Mouse (Mus musculus): Measurements from ENCODE around the gene Ttc29.

Gene Ttc29

GRCm38 (mm10) chr8:78213074-78213473 is at the start of gene Ttc29:
Ttc29 (plus strand) TSS chr8:78213297.
- no peak for DNase-seq (ENCODE audit: low spot score in 2 of 2)

DNA sequence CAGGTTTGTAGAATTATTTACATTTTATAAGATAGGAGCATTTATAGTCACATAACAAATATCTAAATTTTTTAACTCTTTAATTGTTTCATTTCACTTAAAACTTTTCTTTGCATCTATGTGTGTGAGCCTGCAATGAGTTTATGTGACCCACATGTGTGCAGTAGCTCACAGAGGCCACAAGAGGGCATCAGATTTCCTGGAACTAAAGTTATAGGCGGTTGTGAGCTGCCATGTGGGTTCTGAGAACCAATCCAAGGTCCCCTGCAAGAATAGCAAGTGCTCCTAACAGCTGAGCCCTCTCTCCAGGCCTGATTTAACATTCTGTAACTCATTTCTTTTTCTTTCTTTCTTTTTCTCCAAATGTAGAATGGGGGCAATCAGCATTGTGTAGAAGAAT is 41.7 kb upstream of the Ttc29 start:
- no peak for DNase-seq (ENCODE audit: low spot score in 2 of 2)

- no peak for DNase-seq (ENCODE audit: low spot score in 2 of 2)
Measured at GRCm38 (mm10) chr8:78182654-78183053, 30.4 kb upstream of the Ttc29 start.

DNA sequence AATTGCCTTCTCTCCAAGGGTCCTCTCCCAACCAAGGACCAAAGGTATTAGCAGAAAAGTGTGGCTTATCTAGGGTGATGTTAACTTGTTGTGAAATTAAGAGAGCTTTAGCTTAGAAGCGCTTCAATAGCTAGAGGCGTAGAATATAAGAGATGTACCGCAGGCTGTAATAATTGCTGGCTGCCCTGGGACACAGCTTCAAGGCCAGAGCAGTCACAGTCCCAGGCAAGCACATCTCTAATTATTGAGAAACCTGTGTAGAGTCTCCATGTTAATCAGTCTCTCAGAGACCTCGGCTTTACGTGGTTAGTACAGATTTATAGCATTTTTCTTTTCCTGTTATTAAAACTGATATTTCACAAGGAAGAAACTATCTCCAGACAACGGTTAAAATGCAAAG is 29.7 kb upstream of the Ttc29 start:
- DNase-seq (ENCODE audit: low spot score in 2 of 2), result no peak

GRCm38 (mm10) chr8:78187087-78187486 is 26.0 kb upstream of the Ttc29 start:
- no peak for DNase-seq (ENCODE audit: low spot score in 2 of 2)

- DNase-seq (ENCODE audit: low spot score in 2 of 2), result no peak
Measured at GRCm38 (mm10) chr8:78204229-78204628, 8.9 kb upstream of the Ttc29 start.

- DNase-seq (ENCODE audit: low spot score in 2 of 2), result no peak
Measured at GRCm38 (mm10) chr8:78210424-78210823, 2.7 kb upstream of the Ttc29 start.

GRCm38 (mm10) chr8:78214645-78215044 is 1.5 kb downstream of the Ttc29 start:
- no peak for DNase-seq (ENCODE audit: low spot score in 2 of 2)

- no peak for DNase-seq (ENCODE audit: low spot score in 2 of 2)
Measured at GRCm38 (mm10) chr8:78226087-78226486, 13.0 kb downstream of the Ttc29 start.

GRCm38 (mm10) chr8:78230721-78231120 is 17.6 kb downstream of the Ttc29 start:
- DNase-seq (ENCODE audit: low spot score in 2 of 2), result no peak

- no peak for DNase-seq (ENCODE audit: low spot score in 2 of 2)
Measured at GRCm38 (mm10) chr8:78232870-78233707, 20.0 kb downstream of the Ttc29 start.

GRCm38 (mm10) chr8:78233708-78234201 is 20.7 kb downstream of the Ttc29 start:
- DNase-seq (ENCODE audit: low spot score in 2 of 2), result no peak

GRCm38 (mm10) chr8:78237972-78238675 is 25.0 kb downstream of the Ttc29 start:
- DNase-seq (ENCODE audit: low spot score in 2 of 2), result no peak

- no peak for DNase-seq (ENCODE audit: low spot score in 2 of 2)
Measured at GRCm38 (mm10) chr8:78251115-78251514, 38.0 kb downstream of the Ttc29 start.

DNA sequence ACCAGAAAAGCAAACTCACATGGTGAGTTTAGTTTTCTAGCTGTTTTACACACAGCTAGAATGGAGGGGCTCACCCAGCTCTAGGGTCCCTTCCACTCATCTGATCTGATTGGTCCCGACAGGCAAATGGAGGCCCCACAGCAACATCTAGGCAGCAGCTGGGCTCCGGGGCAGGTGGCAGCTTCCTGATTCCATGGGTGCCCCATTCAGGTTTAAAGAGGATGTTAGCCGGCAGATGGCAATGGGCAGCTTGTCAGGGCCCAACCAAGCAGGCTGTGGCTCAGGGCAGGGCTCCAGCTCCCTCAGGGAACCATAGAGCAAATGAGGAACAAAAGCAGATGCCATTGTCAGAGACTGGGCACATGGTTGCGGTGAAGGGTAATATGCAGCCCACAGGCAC is 41.3 kb downstream of the Ttc29 start:
- DNase-seq (ENCODE audit: low spot score in 2 of 2), result no peak

- DNase-seq (ENCODE audit: low spot score in 2 of 2), result no peak
Measured at GRCm38 (mm10) chr8:78255011-78255410, 41.9 kb downstream of the Ttc29 start.

GRCm38 (mm10) chr8:78265506-78265905 is 52.4 kb downstream of the Ttc29 start:
- DNase-seq (ENCODE audit: low spot score in 2 of 2), result no peak

DNA sequence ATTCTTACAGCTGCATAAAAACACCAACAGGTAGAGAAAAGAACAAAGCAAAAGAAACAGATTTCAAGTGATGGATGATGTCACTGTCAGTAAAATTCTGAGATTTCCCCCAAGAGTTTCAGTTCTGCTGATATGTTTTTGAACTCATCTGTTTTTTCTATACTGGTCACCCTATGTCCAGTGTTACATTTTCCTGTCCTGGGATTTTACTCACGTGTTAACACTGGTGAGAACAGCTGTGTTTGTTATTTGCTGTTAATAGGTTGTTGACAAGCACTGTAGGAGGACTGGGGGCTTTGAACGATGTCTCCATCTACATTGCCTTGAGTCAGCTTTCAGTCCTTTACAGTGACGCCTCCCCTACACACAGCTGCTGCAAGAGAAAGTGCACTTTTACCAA is 53.1 kb downstream of the Ttc29 start:
- no peak for DNase-seq (ENCODE audit: low spot score in 2 of 2)

GRCm38 (mm10) chr8:78267894-78268411 is 54.9 kb downstream of the Ttc29 start:
- DNase-seq (ENCODE audit: low spot score in 2 of 2), result peak in 1 of 2 experiments; percentile 5

- DNase-seq (ENCODE audit: low spot score in 2 of 2), result no peak
Measured at GRCm38 (mm10) chr8:78269281-78269680, 56.2 kb downstream of the Ttc29 start.

GRCm38 (mm10) chr8:78271391-78271790 is 58.3 kb downstream of the Ttc29 start:
- no peak for DNase-seq (ENCODE audit: low spot score in 2 of 2)

DNA sequence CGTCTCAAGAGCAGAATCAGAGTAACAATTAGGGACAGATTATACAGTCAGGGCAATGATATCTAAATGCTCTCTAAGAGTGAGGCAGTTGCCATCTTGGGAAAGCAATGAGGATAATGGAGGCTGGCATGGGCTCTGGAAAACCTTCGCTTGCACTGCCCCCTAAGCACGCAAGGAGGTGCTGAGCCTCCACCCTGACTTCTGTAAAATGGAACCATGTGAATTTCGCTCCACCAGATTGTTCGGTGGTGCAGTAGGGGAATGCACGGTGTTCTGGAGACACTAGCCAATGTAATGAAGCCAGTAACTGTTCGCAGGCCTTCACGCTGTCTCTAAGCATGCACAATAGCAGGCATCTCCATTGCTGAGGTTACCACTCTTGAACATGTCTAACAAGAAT is 63.0 kb downstream of the Ttc29 start:
- no peak for DNase-seq (ENCODE audit: low spot score in 2 of 2)

DNA sequence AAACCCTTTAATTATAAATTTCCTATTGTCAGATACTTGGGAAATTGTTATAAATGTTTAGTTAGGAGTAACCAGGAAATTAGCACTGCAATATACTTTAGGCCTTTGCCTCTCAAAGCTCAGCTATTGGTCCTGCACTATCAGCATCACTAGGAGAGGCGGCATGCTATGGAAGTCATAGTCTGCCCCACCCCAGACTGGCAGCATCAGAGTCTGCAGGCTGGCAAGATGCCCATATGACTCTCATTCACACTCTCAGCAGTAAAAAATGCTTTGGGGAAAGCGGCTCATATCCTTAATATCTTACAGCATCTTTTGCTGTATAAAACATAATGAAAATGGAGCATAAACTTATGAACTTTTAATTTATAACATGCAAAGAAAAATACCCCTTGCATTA is 64.3 kb downstream of the Ttc29 start:
- no peak for DNase-seq (ENCODE audit: low spot score in 2 of 2)
